Mouse (Mus musculus) erythroblast, embryonic 14.5 days (primary cell): ENCODE results near the gene Ighmbp2. TPM values are rescaled to one million over a fixed set of nuclear protein-coding genes. Genes with fewer than 3 reads are reported as not detected.

ENCODE experiments used
- H3K27me3 ChIP-seq: 2 replicates; pipeline ENCODE4 v1.6.1; 2012; ENCODE audit warnings: inconsistent platforms; ENCODE audit not compliant: control insufficient read depth
- H3K36me3 ChIP-seq: 2 replicates; pipeline ENCODE4 v1.6.1; 2012; ENCODE audit warnings: mild to moderate bottlenecking, inconsistent platforms; ENCODE audit not compliant: control insufficient read depth
- H3K4me1 ChIP-seq: 2 replicates; pipeline ENCODE4 v1.6.1; 2012; ENCODE audit warnings: inconsistent platforms; ENCODE audit not compliant: control insufficient read depth
- H3K4me3 ChIP-seq: replicated peaks from 2 replicates; pipeline ENCODE3; 2012; ENCODE audit warnings: moderate library complexity, mild to moderate bottlenecking, inconsistent platforms
- H3K9me3 ChIP-seq: 2 replicates; pipeline ENCODE4 v1.6.1; 2012; ENCODE audit warnings: low read length, inconsistent platforms, mixed read lengths; ENCODE audit not compliant: control insufficient read depth
- GATA1 ChIP-seq: IDR thresholded peaks from 2 replicates; pipeline ENCODE4 v1.6.1; 2012; ENCODE audit warnings: low read length, inconsistent platforms, mixed read lengths
- TAL1 ChIP-seq: IDR thresholded peaks from 3 replicates; pipeline ENCODE4 v1.6.1; 2012; ENCODE audit warnings: low read length, inconsistent platforms, mixed read lengths
- polyA plus RNA-seq: library from polyadenylated mRNA; stranded (reverse); fragments of >175 nt; gene quantifications from 2 replicates; pipeline ENCODE4 v1.2.3, GENCODE M21; 2012

Gene Ighmbp2
- polyA plus RNA-seq, 1 experiment, result 0.26 TPM

GRCm38 (mm10) chr19:3322261-3322969 is 39.6 kb upstream of the Ighmbp2 start, which contains the start of gene Cpt1a:
TSS of gene Cpt1a (plus strand) at chr19:3322334.
- peaks cover 4% of the 10 kb centered on the region; the same call in 1 of the 2 replicates for H3K9me3 ChIP-seq
- no peak for TF ChIP-seq GATA1
- no peak for TF ChIP-seq TAL1
- no peaks in the 10 kb centered on the region for H3K36me3 ChIP-seq
- H3K4me3 ChIP-seq, result peak within 1 kb of the TSS; percentile 76
- H3K4me1 ChIP-seq, result peaks cover 61% of the 10 kb centered on the region
- no peaks in the 10 kb centered on the region for H3K27me3 ChIP-seq

- Histone ChIP-seq H3K27me3 (no peaks in the 10 kb centered on the region), H3K9me3 (no peaks in the 10 kb centered on the region), H3K4me3 (peak overlapping the region; percentile 76), H3K36me3 (no peaks in the 10 kb centered on the region), H3K4me1 (peaks cover 59% of the 10 kb centered on the region)
- TF ChIP-seq TAL1, result no peak
- no peak for TF ChIP-seq GATA1
These were observed 38.8 kb upstream of the Ighmbp2 start for GRCm38 (mm10) chr19:3321617-3322016.

- H3K4me1 ChIP-seq, result peaks cover 51% of the 10 kb centered on the region
- TF ChIP-seq TAL1, result no peak
- no peak for TF ChIP-seq GATA1
- no peaks in the 10 kb centered on the region for H3K9me3 ChIP-seq
- no peaks in the 10 kb centered on the region for H3K27me3 ChIP-seq
- H3K36me3 ChIP-seq, result no peaks in the 10 kb centered on the region
- H3K4me3 ChIP-seq, result no peak overlapping the region
These were observed 38.0 kb upstream of the Ighmbp2 start for GRCm38 (mm10) chr19:3320801-3321200.

- H3K4me3 ChIP-seq, result no peak overlapping the region
- TF ChIP-seq TAL1 (no peak), GATA1 (no peak)
- no peaks in the 10 kb centered on the region for H3K27me3 ChIP-seq
- H3K9me3 ChIP-seq, result no peaks in the 10 kb centered on the region
- H3K36me3 ChIP-seq, result no peaks in the 10 kb centered on the region
- H3K4me1 ChIP-seq, result peaks cover 44% of the 10 kb centered on the region
These were observed 37.3 kb upstream of the Ighmbp2 start for GRCm38 (mm10) chr19:3320086-3320485.

- no peak for TF ChIP-seq TAL1
- no peak for TF ChIP-seq GATA1
- no peaks in the 10 kb centered on the region for H3K9me3 ChIP-seq
- H3K27me3 ChIP-seq, result no peaks in the 10 kb centered on the region
- no peak overlapping the region for H3K4me3 ChIP-seq
- peaks cover 36% of the 10 kb centered on the region for H3K4me1 ChIP-seq
- H3K36me3 ChIP-seq, result no peaks in the 10 kb centered on the region
These were observed 36.5 kb upstream of the Ighmbp2 start for GRCm38 (mm10) chr19:3319341-3319740.

- no peak for TF ChIP-seq GATA1
- no peak for TF ChIP-seq TAL1
These were observed 24.5 kb upstream of the Ighmbp2 start for GRCm38 (mm10) chr19:3307175-3307949.

GRCm38 (mm10) chr19:3304017-3304416 is 21.2 kb upstream of the Ighmbp2 start:
- no peaks in the 10 kb centered on the region for H3K4me1 ChIP-seq
- TF ChIP-seq TAL1, result no peak
- TF ChIP-seq GATA1, result no peak
- no peaks in the 10 kb centered on the region for H3K9me3 ChIP-seq
- peaks cover 9% of the 10 kb centered on the region for H3K27me3 ChIP-seq
- H3K36me3 ChIP-seq, result no peaks in the 10 kb centered on the region
- H3K4me3 ChIP-seq, result no peak overlapping the region

More at GRCm38 (mm10) chr19:3307175-3307949, 24.5 kb upstream of the Ighmbp2 start:
- no peak overlapping the region for H3K4me3 ChIP-seq
- no peaks in the 10 kb centered on the region for H3K36me3 ChIP-seq
- H3K27me3 ChIP-seq, result peaks cover 9% of the 10 kb centered on the region
- peaks cover 3% of the 10 kb centered on the region; the same call in 1 of the 2 replicates for H3K9me3 ChIP-seq
- H3K4me1 ChIP-seq, result no peaks in the 10 kb centered on the region

- no peaks in the 10 kb centered on the region for H3K27me3 ChIP-seq
- no peaks in the 10 kb centered on the region for H3K9me3 ChIP-seq
- peaks cover under 1% of the 10 kb centered on the region; the same call in 1 of the 2 replicates for H3K36me3 ChIP-seq
- TF ChIP-seq GATA1 (no peak), TAL1 (no peak)
- H3K4me1 ChIP-seq, result peaks cover 6% of the 10 kb centered on the region
- no peak overlapping the region for H3K4me3 ChIP-seq
These were observed 15.0 kb upstream of the Ighmbp2 start for GRCm38 (mm10) chr19:3297775-3298174.

GRCm38 (mm10) chr19:3297034-3297433 is 14.2 kb upstream of the Ighmbp2 start:
- H3K4me3 ChIP-seq, result no peak overlapping the region
- no peaks in the 10 kb centered on the region for H3K27me3 ChIP-seq
- H3K9me3 ChIP-seq, result no peaks in the 10 kb centered on the region
- TF ChIP-seq GATA1 (no peak), TAL1 (no peak)
- peaks cover 6% of the 10 kb centered on the region for H3K4me1 ChIP-seq
- H3K36me3 ChIP-seq, result peaks cover 6% of the 10 kb centered on the region
